Mouse (Mus musculus) G1E-ER4 (cell line): ENCODE data around the gene Cidec. TPM values are rescaled to one million over a fixed set of nuclear protein-coding genes. Genes with fewer than 3 reads are reported as not detected.

Experiments used
- GATA1 ChIP-seq: IDR thresholded peaks from one replicate; pipeline ENCODE4 v1.8.0; 2012; ENCODE audit warnings: low read length, inconsistent platforms
- polyA plus RNA-seq: library from polyadenylated mRNA; stranded (reverse); fragments of >175 nt; gene quantifications from 2 replicates; pipeline ENCODE4 v1.2.3, GENCODE M21; 2012

Cidec gene
- polyA plus RNA-seq, 1 experiment, result not detected

DNA sequence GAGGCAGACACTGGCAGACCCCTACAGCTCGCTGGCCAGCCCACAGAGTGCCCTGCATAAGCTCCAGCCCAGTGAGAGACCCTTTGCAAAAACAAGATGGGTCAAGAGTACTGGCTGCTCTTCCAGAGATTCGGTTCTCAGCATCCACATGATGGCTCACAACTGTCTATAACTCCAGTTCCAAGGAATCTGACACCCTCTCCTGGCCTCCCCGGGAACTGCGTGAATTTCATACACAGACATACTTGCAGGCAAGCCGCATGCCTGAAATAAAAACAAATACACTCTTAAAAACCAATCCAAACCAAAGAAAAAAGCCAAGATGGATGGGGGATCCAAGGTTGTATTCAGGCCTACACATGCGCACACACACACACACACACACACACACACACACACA is 40.1 kb downstream of the Cidec start:
- no peak for TF ChIP-seq GATA1

DNA sequence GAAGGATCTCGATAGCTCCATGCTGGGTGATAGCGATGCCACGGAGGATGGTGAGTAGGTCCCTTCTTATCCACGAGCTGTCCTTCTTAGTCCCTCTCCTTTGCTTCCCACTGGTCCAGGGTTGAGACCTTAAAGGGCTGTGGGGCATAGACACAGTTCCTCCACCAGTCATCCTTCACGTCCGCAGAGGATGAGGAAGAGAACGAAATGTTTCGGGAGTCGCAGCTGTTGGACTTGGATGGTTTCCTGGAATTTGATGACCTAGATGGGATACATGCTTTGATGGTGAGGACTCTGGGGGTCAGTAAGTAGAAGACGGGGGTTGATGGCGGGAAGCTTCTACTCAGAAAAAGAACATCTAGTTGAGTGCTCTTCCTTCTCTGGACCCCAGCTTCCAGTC is 40.7 kb downstream of the Cidec start:
- no peak for TF ChIP-seq GATA1

DNA sequence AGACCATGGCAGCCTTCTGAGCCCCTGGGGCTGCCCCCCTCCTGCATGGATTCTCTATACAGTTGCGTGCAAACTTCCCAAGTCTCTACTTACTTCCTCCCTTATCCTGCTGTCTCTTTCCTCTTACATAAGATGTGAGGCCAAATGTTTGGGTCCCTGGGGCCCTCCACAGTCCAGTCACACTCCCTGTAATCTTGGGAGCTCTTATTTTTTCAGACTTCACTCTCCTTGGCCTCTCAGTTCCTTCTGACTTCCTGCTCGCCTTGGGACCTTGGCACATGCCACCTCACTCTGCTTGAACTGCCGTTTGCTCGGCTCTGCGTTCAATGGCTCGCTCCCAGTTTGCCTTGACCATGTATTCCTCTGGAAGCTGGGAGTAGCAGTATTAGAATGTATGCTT is 41.6 kb downstream of the Cidec start:
- TF ChIP-seq GATA1, result no peak

DNA sequence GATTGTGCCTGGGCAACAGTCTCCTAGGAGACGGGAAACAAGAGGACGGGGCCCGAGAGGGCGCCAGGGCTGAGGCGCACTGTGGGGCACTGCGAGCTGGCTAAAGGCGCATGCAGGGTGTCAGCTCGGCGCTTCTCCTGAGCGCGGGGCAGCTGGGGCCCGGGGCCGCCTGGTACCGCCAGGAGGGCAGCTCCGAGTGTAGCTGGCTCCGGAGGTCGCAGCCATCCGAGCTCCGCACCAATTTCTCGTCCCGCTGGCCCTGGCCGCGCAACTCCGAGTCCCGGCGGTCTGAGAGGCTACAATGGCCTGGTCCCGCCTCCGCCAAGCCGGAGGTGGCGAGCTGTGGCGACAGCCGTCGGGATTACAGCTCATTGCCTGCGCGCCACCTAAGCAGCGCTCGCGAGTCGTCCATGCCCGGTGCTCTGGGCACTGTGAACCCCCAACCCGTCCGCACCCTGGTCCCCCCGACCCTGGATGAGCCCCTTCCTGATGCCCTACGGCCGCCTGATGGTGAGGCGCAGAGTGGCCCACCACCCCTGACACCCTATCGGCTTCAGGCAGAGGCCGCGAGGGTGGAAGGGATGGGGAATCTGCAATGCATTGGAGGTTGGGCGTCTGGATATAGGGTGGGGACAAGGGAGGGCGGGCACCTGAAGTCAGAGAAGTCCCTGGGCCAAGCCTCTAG is 43.0 kb downstream of the Cidec start:
- TF ChIP-seq GATA1, result no peak

DNA sequence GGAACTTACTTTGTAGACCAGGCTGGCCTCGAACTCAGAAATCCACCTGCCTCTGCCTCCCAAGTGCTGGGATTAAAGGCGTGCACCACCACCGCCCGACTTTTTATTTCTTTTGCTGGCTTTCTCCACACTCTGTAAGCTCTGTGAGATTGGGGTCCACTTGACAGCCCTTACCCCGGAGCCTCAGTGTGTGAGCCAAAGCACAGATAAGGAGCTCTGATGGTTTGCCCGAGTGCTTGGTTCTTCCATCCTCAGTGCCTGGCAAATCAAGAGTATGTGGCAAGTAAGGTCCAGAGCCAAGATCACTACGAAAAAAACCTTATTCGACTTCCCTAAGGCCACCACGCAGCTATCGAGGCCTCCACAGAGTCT is 43.6 kb downstream of the Cidec start:
- no peak for TF ChIP-seq GATA1

- TF ChIP-seq GATA1, result no peak
Observed at GRCm38 (mm10) chr6:113390715-113391114, 44.8 kb downstream of the Cidec start.

GRCm38 (mm10) chr6:113388960-113389359 is 46.6 kb downstream of the Cidec start, which contains the start of gene Ttll3:
TSS of gene Ttll3 (plus strand) at chr6:113389260.
- TF ChIP-seq GATA1, result no peak

GRCm38 (mm10) chr6:113386025-113386424 is 49.5 kb downstream of the Cidec start:
- TF ChIP-seq GATA1, result no peak

GRCm38 (mm10) chr6:113385160-113385714 is 50.3 kb downstream of the Cidec start:
- TF ChIP-seq GATA1, result no peak

GRCm38 (mm10) chr6:113384351-113384927 is 51.1 kb downstream of the Cidec start:
- TF ChIP-seq GATA1, result no peak

- TF ChIP-seq GATA1, result no peak
Observed at GRCm38 (mm10) chr6:113380480-113380879, 55.1 kb downstream of the Cidec start.

- TF ChIP-seq GATA1, result no peak
Observed at GRCm38 (mm10) chr6:113379246-113379645, 56.3 kb downstream of the Cidec start.

DNA sequence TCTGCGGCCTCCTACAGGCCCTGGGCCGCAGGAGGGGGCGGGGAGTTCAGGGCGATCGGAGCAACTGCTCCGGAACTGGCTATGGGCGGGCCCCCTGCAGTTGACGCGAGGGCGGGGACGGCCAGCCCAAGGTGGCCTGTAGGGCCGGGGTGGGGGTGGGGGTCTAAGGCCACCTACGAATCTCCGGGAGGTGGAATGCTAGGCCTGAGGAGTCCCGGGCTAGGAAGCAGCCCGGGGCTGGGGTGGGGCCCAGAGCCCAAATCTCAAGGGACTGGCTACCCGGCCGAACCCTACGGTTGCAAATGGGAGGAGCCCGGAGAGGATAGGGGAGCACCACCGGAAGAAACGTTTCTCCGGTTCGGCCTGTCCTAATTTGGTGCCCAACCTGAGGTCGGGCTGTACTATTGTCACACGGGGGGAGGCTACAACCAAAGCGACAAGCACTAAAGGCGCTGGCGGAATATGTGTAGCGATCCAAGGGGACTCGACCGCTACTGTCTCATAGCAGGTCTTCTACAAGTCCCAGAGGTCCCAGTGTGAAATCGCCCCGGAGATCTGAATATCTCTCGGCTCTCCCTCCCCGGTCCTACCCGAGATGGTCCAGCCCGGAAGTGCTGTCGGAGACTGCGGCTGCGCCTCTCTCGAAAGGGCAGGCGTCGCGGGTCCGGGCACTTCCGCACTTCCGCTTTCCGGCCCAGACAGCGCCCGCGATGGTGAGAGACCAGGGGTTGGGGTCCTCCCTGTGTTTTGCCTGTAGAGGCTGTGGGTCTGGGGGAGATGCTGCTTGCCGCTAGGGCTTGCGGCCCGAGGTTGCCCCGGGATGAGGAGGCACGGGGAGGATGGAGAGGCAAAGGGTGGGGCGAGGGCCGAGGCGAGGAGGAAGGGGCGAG is 57.8 kb downstream of the Cidec start, which contains the start of the genes Tada3 and Arpc4:
TSS of gene Tada3 (minus strand) at position 388 of the 890 bp plus-strand sequence.
TSS of gene Arpc4 (plus strand) at position 620 of the 890 bp plus-strand sequence.
- no peak for TF ChIP-seq GATA1

DNA sequence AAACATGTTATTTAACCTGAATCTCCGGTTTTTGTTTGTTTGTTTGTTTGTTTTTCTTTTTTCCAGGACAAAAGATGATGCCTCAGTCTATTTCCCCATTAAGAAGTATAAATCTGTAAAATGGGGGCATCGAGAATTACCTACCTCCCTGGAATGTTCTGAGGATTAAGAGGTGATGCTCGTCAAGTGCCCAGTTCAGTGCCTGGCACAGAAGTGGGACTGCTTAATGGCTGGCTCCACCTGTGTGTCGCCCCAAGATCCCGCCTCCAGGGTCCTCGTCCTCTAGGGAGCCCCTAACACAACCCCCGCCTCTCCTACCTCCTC is 58.4 kb downstream of the Cidec start:
- no peak for TF ChIP-seq GATA1

Other genes starting within 250 kb of the Cidec start
- not detected in 2 replicates for gene Lhfpl4, start 240.4 kb downstream of the Cidec start, polyA plus RNA-seq
- gene Mtmr14, start 197.9 kb downstream of the Cidec start, polyA plus RNA-seq, result 45.1 and 53.0 TPM in 2 replicates
- gene Cpne9, start 153.5 kb downstream of the Cidec start, polyA plus RNA-seq, result 0.33 and 0.51 TPM in 2 replicates
- 30.4 and 39.0 TPM in 2 replicates for gene Brpf1, start 128.6 kb downstream of the Cidec start, polyA plus RNA-seq
- 12.6 and 18.1 TPM in 2 replicates for gene Ogg1, start 108.8 kb downstream of the Cidec start, polyA plus RNA-seq
- gene Camk1, start 91.8 kb downstream of the Cidec start, polyA plus RNA-seq, result not detected in 2 replicates
- gene Tada3, start 57.9 kb downstream of the Cidec start, polyA plus RNA-seq, result 78.7 and 104 TPM in 2 replicates
- 238 and 292 TPM in 2 replicates for gene Arpc4, start 57.6 kb downstream of the Cidec start, polyA plus RNA-seq
- 4.8 and 6.1 TPM in 2 replicates for gene Ttll3, start 46.5 kb downstream of the Cidec start, polyA plus RNA-seq
- 159 and 183 TPM in 2 replicates for gene Rpusd3, start 16.4 kb downstream of the Cidec start, polyA plus RNA-seq
- 8.3 and 11.9 TPM in 2 replicates for gene Jagn1, start 6.8 kb upstream of the Cidec start, polyA plus RNA-seq
- gene Il17re, start 22.7 kb upstream of the Cidec start, polyA plus RNA-seq, result not detected in 2 replicates
- 0.40 and 0.83 TPM in 2 replicates for gene Il17rc, start 35.7 kb upstream of the Cidec start, polyA plus RNA-seq
- 29.3 and 34.5 TPM in 2 replicates for gene Creld1, start 47.5 kb upstream of the Cidec start, polyA plus RNA-seq
- not detected in 2 replicates for gene Prrt3, start 66.2 kb upstream of the Cidec start, polyA plus RNA-seq
- gene Emc3, start 95.9 kb upstream of the Cidec start, polyA plus RNA-seq, result 29.5 and 38.6 TPM in 2 replicates
- 0.94 and 1.4 TPM in 2 replicates for gene Fancd2, start 95.9 kb upstream of the Cidec start, polyA plus RNA-seq
- not detected in 2 replicates for gene Fancd2os, start 165.0 kb upstream of the Cidec start, polyA plus RNA-seq
- 29.9 and 32.0 TPM in 2 replicates for gene Brk1, start 169.0 kb upstream of the Cidec start, polyA plus RNA-seq
- gene Vhl, start 188.2 kb upstream of the Cidec start, polyA plus RNA-seq, result 8.6 and 9.1 TPM in 2 replicates
- gene Irak2, start 202.7 kb upstream of the Cidec start, polyA plus RNA-seq, result 14.3 and 15.4 TPM in 2 replicates